Mouse (Mus musculus) ES-E14 (cell line): ENCODE measurements at regions not wholly inside any gene's neighbourhood (a gene's known extent, or its start where the extent isn't known, plus 50 kb on each side); places are given as distances from the start of the nearest gene placed in this dataset.

Experiments
- DNase-seq: peaks from one replicate; pipeline ENCODE4 v3.0.0-alpha.2; 2013; ENCODE audit warnings: low read depth, low spot score
- H3K27ac ChIP-seq: 2 replicates; pipeline ENCODE4 v1.5.1; 2012; ENCODE audit warnings: low read depth, mild to moderate bottlenecking, low read length, moderate library complexity, mixed read lengths; ENCODE audit not compliant: poor library complexity, insufficient read depth, severe bottlenecking
- H3K36me3 ChIP-seq: 2 replicates; pipeline ENCODE4 v1.6.1; 2012; ENCODE audit warnings: mild to moderate bottlenecking, low read length, moderate library complexity, mixed read lengths; ENCODE audit not compliant: control insufficient read depth, poor library complexity, insufficient read depth, severe bottlenecking
- H3K4me1 ChIP-seq, 2 experiments: fragments of 150-350 bp in 1 of 2; sonication (generic) in 1 of 2; 2 replicates each; pipeline ENCODE4 v1.6.1; 2012; ENCODE audit warnings: low read length in 2 of 2, mild to moderate bottlenecking in 1 of 2, mixed read lengths in 1 of 2; ENCODE audit not compliant: control insufficient read depth in 2 of 2, insufficient read depth in 2 of 2, poor library complexity in 1 of 2
- H3K4me3 ChIP-seq, 2 experiments: fragments of 150-350 bp in 1 of 2; sonication (generic) in 1 of 2; 2 replicates each; pipeline ENCODE4 v1.5.1; 2012; ENCODE audit warnings: low read length in 2 of 2, low read depth in 1 of 2, mild to moderate bottlenecking in 1 of 2, mixed read lengths in 1 of 2; ENCODE audit not compliant: insufficient read depth in 1 of 2, poor library complexity in 1 of 2, severe bottlenecking in 1 of 2
- H3K9ac ChIP-seq: 2 replicates; pipeline ENCODE4 v1.6.1; 2012; ENCODE audit warnings: low read depth, mild to moderate bottlenecking, low read length, mixed read lengths; ENCODE audit not compliant: poor library complexity, insufficient read depth, severe bottlenecking
- H3K9me3 ChIP-seq: fragments of 150-350 bp; sonication (generic); 2 replicates; pipeline ENCODE4 v1.6.1; 2012; ENCODE audit warnings: low read depth, mild to moderate bottlenecking, low read length; ENCODE audit not compliant: control insufficient read depth, insufficient read depth
- CHD2 ChIP-seq: IDR thresholded peaks from 2 replicates; pipeline ENCODE4 v1.6.1; 2014; ENCODE audit warnings: mild to moderate bottlenecking, low read depth, low read length, inconsistent platforms
- HCFC1 ChIP-seq: IDR thresholded peaks from 2 replicates; pipeline ENCODE4 v1.6.1; 2012; ENCODE audit warnings: low read length, inconsistent platforms, borderline replicate concordance; ENCODE audit not compliant: insufficient read depth
- MAFK ChIP-seq: IDR thresholded peaks from 2 replicates; pipeline ENCODE4 v1.6.1; 2014; ENCODE audit warnings: mild to moderate bottlenecking, low read depth, low read length, inconsistent platforms; ENCODE audit not compliant: insufficient read depth
- ZC3H11A ChIP-seq: IDR thresholded peaks from 2 replicates; pipeline ENCODE4 v1.6.1; 2012; ENCODE audit warnings: low read depth, mild to moderate bottlenecking, inconsistent platforms, low read length, borderline replicate concordance
- ZNF384 ChIP-seq: IDR thresholded peaks from 2 replicates; pipeline ENCODE4 v1.6.1; 2012; ENCODE audit warnings: low read depth, low read length, inconsistent platforms
- in situ Hi-C, 2 experiments: fragments of 600-800 bp; cut with MboI; formaldehyde crosslinking; loops; one replicate each; pipeline ENCODE4 v1.15.1; 2025; ENCODE audit warnings: low sequenced_read_pairs in 2 of 2, inconsistent platforms in 1 of 2; ENCODE audit not compliant: unreplicated experiment in 2 of 2

GRCm38 (mm10) chr7:94733433-94733832 lies 1437.6 kb upstream of the Tenm4 start:
- in situ Hi-C loops = no loop called here
- Histone ChIP-seq H3K36me3 (no peaks in the 10 kb centered on the region), H3K9me3 (no peaks in the 10 kb centered on the region), H3K27ac (no peak overlapping the region), H3K4me3 (no peak overlapping the region), H3K9ac (no peak overlapping the region), H3K4me1 (no peaks in the 10 kb centered on the region)
- no peak for DNase-seq
- TF ChIP-seq ZC3H11A = no peak
- TF ChIP-seq HCFC1 = no peak
- no peak for TF ChIP-seq CHD2
- no peak for TF ChIP-seq ZNF384
- TF ChIP-seq MAFK = no peak

- no peaks in the 10 kb centered on the region for H3K4me1 ChIP-seq
- H3K4me3 ChIP-seq = no peak overlapping the region
- TF ChIP-seq HCFC1 = no peak
- no peak for TF ChIP-seq ZC3H11A
- no peak for TF ChIP-seq MAFK
- no peak for TF ChIP-seq CHD2
- no peak for TF ChIP-seq ZNF384
- no peaks in the 10 kb centered on the region for H3K9me3 ChIP-seq
- in situ Hi-C loops = no loop called here
- H3K27ac ChIP-seq = no peak overlapping the region
- no peaks in the 10 kb centered on the region for H3K36me3 ChIP-seq
- H3K9ac ChIP-seq = no peak overlapping the region
- no peak for DNase-seq
Observed at GRCm38 (mm10) chr7:94734741-94735140, 1436.3 kb upstream of the Tenm4 start.
